Mouse (Mus musculus) limb, embryonic 14.5 days (tissue): Measurements from ENCODE around the gene Gm49387. TPM values are rescaled to one million over a fixed set of nuclear protein-coding genes. Genes with fewer than 3 reads are reported as not detected.

ENCODE experiments used
- ATAC-seq: fragments of 200-750 bp; cut with Nextera tagmentation; 2 replicates; pipeline ENCODE4 v1.8.0; 2017; ENCODE audit warnings: low read depth, moderate number of reproducible peaks, moderate TSS enrichment; ENCODE audit not compliant: low FRiP score
- DNase-seq: peaks from one replicate; pipeline ENCODE4 v3.0.0-alpha.2; 2015; ENCODE audit warnings: low spot score
- H3K27ac ChIP-seq: fragments of 300-500 bp; sonication (generic); replicated peaks from 2 replicates; pipeline ENCODE4 v1.5.1; 2014; ENCODE audit warnings: low read depth, mild to moderate bottlenecking, low read length, moderate library complexity, mixed read lengths
- H3K27me3 ChIP-seq: fragments of 300-500 bp; sonication (generic); 2 replicates; pipeline ENCODE4 v1.6.1; 2014; ENCODE audit warnings: low read length, mixed read lengths; ENCODE audit not compliant: control insufficient read depth, insufficient read depth
- H3K36me3 ChIP-seq: fragments of 300-500 bp; sonication (generic); 2 replicates; pipeline ENCODE4 v1.6.1; 2014; ENCODE audit warnings: mild to moderate bottlenecking, low read length, moderate library complexity, mixed read lengths; ENCODE audit not compliant: control insufficient read depth, insufficient read depth
- H3K4me1 ChIP-seq: fragments of 300-500 bp; sonication (generic); 2 replicates; pipeline ENCODE4 v1.6.1; 2014; ENCODE audit warnings: antibody characterized with exemption, low read length, mixed read lengths; ENCODE audit not compliant: control insufficient read depth, insufficient read depth
- H3K4me2 ChIP-seq: fragments of 300-500 bp; sonication (generic); replicated peaks from 2 replicates; pipeline ENCODE4 v1.6.1; 2014; ENCODE audit warnings: low read depth, mild to moderate bottlenecking, low read length, moderate library complexity; ENCODE audit not compliant: severe bottlenecking
- H3K4me3 ChIP-seq: fragments of 300-500 bp; sonication (generic); replicated peaks from 2 replicates; pipeline ENCODE4 v1.5.1; 2014; ENCODE audit warnings: low read length
- H3K9ac ChIP-seq: fragments of 300-500 bp; sonication (generic); 2 replicates; pipeline ENCODE4 v1.6.1; 2014; ENCODE audit warnings: mild to moderate bottlenecking, low read depth, low read length, moderate library complexity; ENCODE audit not compliant: severe bottlenecking
- H3K9me3 ChIP-seq: fragments of 300-500 bp; sonication (generic); 2 replicates; pipeline ENCODE4 v1.6.1; 2016; ENCODE audit warnings: low read length; ENCODE audit not compliant: control insufficient read depth
- POLR2A ChIP-seq: fragments of 200-500 bp; IDR thresholded peaks from 2 replicates; pipeline ENCODE4 v1.8.0; 2012; ENCODE audit warnings: inconsistent platforms, mild to moderate bottlenecking, moderate library complexity, borderline replicate concordance; ENCODE audit not compliant: insufficient read depth, insufficient read length; ENCODE audit errors: extremely low read depth
- WGBS: fragments of 180-500 bp; shearing (Covaris S2); extraction: QIAGEN DNeasy Blood & Tissue Kit; methylation state at CpG from one replicate; pipeline ENCODE4 v1.1.7; 2014; 5-methylcytosine and 5-hydroxymethylcytosine counted together
- polyA plus RNA-seq, 2 experiments: library from polyadenylated mRNA; depleted of rRNA in 1 of 2; stranded (reverse) in 1 of 2; unstranded in 1 of 2; fragments of >200 nt; fragmentation: Nextera tagmentation in 1 of 2; extraction: Ambion mirVana in 1 of 2; gene quantifications; 2 replicates each; pipeline versions ENCODE4 v1.2.1 to v1.2.3; 2012 to 2014

Gm49387 gene
- polyA plus RNA-seq, 2 experiments: 3.0 TPM; not detected in 1

DNA sequence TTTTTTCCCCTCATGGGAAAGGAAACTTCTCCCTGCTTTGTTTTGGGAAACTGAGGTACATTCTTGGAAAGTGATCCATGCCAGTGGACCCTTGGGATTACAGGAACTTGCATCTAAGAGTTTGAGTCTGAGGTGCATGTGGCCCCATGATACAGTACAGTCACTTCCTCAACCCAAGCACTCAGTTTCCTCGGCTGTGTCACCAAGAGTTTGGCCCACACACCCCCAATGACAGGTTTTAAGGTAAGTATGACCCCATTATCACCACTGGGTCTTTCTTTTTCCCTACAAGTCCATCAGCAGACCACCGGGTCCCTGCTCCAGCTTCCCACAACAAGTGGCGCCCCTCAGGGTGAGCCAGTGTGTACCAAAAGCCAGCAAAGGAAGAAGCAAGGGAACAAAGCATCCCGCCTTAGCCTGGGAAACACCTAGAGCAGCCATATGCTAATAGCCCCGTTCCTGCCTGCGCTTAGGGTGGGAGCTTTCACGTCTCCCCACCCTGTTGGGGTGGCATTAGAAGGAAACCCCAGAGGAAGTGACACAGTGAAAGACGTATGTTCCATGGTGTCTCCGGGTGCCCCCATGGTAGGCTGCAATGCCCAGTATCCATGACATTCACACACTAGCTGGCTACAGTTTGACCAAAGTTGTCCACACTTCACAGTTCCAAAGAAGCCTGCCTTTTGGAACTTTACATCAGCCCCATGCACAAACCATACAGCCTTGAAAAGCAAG, 84.0 kb downstream of the Gm49387 start:
- Histone ChIP-seq H3K4me2 (no peak overlapping the region), H3K36me3 (no peaks in the 10 kb centered on the region), H3K27ac (no peak overlapping the region), H3K4me1 (peaks cover 10% of the 10 kb centered on the region; the same call in 1 of the 2 replicates), H3K9ac (no peak overlapping the region), H3K27me3 (no peaks in the 10 kb centered on the region), H3K9me3 (no peaks in the 10 kb centered on the region), H3K4me3 (no peak overlapping the region)
- WGBS: 83% methylated on average over 9 of the region's 9 CpGs
- TF ChIP-seq POLR2A: no peak
- no peak for DNase-seq
- no peak for ATAC-seq

DNA sequence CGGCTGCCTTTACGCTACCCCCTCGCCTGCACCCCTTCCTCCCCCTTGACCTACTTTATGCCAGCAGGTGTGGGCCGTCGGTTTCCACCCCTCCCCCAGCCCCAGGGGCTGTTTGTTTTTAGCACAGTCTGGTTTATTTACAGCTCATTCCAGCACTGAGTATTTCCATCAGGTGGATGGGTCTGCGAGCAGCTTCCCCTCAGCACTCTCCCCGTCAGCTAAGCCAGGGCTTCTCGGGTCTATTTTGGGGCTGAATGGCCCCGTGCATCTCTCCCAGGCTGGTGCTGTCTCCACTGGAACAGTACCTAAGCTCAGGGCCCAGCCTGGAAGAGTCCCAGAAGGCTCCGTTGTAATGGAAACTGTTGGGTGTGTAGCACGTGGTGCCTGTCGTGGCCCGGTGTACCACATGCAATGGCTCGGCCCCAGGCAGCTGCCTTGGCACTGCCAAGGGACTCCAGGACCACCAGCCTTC, 84.7 kb downstream of the Gm49387 start:
- no peaks in the 10 kb centered on the region for H3K27me3 ChIP-seq
- peak; percentile 56; the same call in 1 of the 2 replicates for ATAC-seq
- H3K4me2 ChIP-seq: no peak overlapping the region
- no peak overlapping the region for H3K4me3 ChIP-seq
- peaks cover 10% of the 10 kb centered on the region; the same call in 1 of the 2 replicates for H3K4me1 ChIP-seq
- no peak overlapping the region for H3K9ac ChIP-seq
- H3K27ac ChIP-seq: no peak overlapping the region
- no peak for TF ChIP-seq POLR2A
- no peaks in the 10 kb centered on the region for H3K9me3 ChIP-seq
- 37% methylated on average over 14 of the region's 14 CpGs for WGBS
- no peaks in the 10 kb centered on the region for H3K36me3 ChIP-seq
- no peak for DNase-seq

DNA sequence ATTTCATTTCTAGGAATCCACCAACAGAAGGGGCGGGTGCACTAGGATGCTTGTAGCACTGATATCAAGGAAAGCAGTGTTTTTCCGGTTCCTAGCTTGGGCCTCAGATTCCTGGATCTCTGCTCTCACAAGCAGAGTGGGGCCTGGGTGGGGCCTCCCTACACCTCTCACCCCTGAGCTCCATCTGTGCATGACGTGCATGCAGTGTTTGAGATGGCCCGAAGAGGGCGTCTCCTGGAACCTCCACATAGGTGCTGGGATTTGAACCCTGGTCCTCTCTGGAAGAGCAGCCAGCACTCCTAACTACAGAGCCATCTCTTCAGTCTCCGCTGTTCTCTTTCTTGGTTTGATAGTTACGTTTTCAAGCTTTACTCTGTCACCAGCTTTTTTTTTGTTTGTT, 85.7 kb downstream of the Gm49387 start:
- WGBS: 89% methylated on average over 7 of the region's 7 CpGs
- H3K9ac ChIP-seq: no peak overlapping the region
- H3K36me3 ChIP-seq: no peaks in the 10 kb centered on the region
- no peak for TF ChIP-seq POLR2A
- DNase-seq (no peak), ATAC-seq (no peak)
- no peaks in the 10 kb centered on the region for H3K27me3 ChIP-seq
- H3K27ac ChIP-seq: no peak overlapping the region
- H3K4me1 ChIP-seq: peaks cover 6% of the 10 kb centered on the region; the same call in 1 of the 2 replicates
- no peaks in the 10 kb centered on the region for H3K9me3 ChIP-seq
- no peak overlapping the region for H3K4me2 ChIP-seq
- H3K4me3 ChIP-seq: no peak overlapping the region

DNA sequence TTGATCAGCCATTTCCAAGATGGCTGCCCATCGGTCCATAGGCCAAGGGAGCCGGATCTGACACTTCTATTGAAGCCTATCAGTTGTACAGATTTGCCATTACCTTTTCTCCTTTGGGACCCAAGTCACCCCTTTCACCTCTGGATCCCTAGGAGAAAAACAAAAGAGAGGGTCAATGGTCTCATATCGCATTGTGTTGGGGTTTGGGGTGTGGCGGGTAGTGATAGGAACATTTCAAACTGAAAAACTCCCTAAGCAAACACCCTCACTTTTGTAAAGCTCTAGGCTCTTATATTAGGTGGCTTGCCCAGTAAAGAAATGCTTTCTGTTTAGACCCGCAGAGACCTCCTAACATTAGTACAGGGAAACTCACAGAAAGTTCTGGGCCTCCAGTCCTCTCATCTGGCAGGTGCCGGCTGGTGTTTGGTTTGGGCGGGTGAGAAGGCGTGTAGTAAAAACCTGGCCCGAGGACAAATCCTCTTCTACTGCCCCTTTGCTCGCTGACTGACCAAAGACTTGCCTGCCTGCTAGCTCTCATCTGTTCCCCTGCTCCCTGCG, 96.7 kb downstream of the Gm49387 start:
- no peak for DNase-seq
- peak overlapping the region; percentile 28; the same call in 1 of the 2 replicates for H3K9ac ChIP-seq
- no peak for TF ChIP-seq POLR2A
- no peaks in the 10 kb centered on the region for H3K27me3 ChIP-seq
- H3K4me3 ChIP-seq: no peak overlapping the region
- 70% methylated on average over 11 of the region's 11 CpGs for WGBS
- H3K4me2 ChIP-seq: no peak overlapping the region
- H3K4me1 ChIP-seq: no peaks in the 10 kb centered on the region
- H3K36me3 ChIP-seq: no peaks in the 10 kb centered on the region
- H3K9me3 ChIP-seq: no peaks in the 10 kb centered on the region
- ATAC-seq: no peak
- H3K27ac ChIP-seq: no peak overlapping the region

DNA sequence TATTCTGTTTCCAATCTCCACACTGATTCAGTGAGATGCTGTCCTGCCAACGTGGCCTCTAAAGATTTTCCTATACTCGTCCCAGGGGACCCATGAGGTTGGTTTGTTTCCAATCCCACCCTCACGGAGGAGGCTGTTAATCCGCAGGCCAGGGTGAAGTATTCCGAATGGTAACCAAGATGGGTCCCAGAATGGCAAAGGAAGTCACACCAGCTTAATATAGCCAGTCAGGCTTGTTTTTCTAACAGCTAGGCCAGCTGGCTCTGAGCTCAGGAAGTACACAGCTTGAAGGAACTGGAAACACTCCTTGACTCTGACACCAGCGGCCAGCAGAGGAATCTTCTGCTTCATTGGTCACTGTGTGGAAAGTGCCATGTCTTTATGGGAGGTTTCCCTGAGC, 103.4 kb downstream of the Gm49387 start:
- TF ChIP-seq POLR2A: no peak
- Histone ChIP-seq H3K4me3 (no peak overlapping the region), H3K4me2 (no peak overlapping the region), H3K36me3 (no peaks in the 10 kb centered on the region), H3K4me1 (no peaks in the 10 kb centered on the region), H3K27me3 (no peaks in the 10 kb centered on the region), H3K9me3 (no peaks in the 10 kb centered on the region), H3K27ac (no peak overlapping the region), H3K9ac (no peak overlapping the region)
- DNase-seq: peak; percentile 14
- WGBS: 56% methylated on average over 6 of the region's 6 CpGs
- ATAC-seq: no peak
